Mouse (Mus musculus) adrenal gland, adult 18-20 months (tissue): ENCODE data around the gene Nat8f5. TPM values are rescaled to one million over a fixed set of nuclear protein-coding genes. Genes with fewer than 3 reads are reported as not detected.
"Not testable (repeated sequence)": the region's sequence is repeated elsewhere in the genome, so short reads cannot be mapped to it uniquely, and the experiment has no call there.

ENCODE experiments used
- DNase-seq, 2 experiments: peaks; one replicate each; pipeline ENCODE4 v3.0.0; 2021 to 2022; ENCODE audit warnings: low spot score in 2 of 2
- microRNA-seq, 2 experiments: library from miRNA; unstranded; fragments of <30 nt; microRNA quantifications; one replicate each; pipeline ENCODE4 v1.2.0; 2021; ENCODE audit warnings: borderline number of aligned reads in 2 of 2
- total RNA-seq, 2 experiments: library from RNA; stranded (reverse); gene quantifications; 1 replicate in 1 of 2; 2 replicates in 1 of 2; pipeline ENCODE4 v1.2.3; 2021

Gene Nat8f5
- total RNA-seq, 2 experiments from 2014 or later = 7.0 to 10.2 TPM

GRCm38 (mm10) chr6:85837307-85837706 is 16.5 kb upstream of the Nat8f5 start:
- peak; percentile 49 to 63 for DNase-seq

- DNase-seq = peak; percentile 82 to 87
These were observed 16.1 kb upstream of the Nat8f5 start for GRCm38 (mm10) chr6:85836827-85837226.

- DNase-seq = not testable (repeated sequence)
These were observed 15.3 kb upstream of the Nat8f5 start for GRCm38 (mm10) chr6:85836098-85836497.

- not testable (repeated sequence) for DNase-seq
These were observed 14.3 kb upstream of the Nat8f5 start for GRCm38 (mm10) chr6:85835104-85835503.

- not testable (repeated sequence) for DNase-seq
These were observed 13.8 kb upstream of the Nat8f5 start for GRCm38 (mm10) chr6:85834504-85835100.

- DNase-seq = no peak
These were observed 11.1 kb upstream of the Nat8f5 start, which contains the start of gene Nat8 for GRCm38 (mm10) chr6:85831796-85832321. TSS of gene Nat8 (minus strand) at chr6:85832082.

GRCm38 (mm10) chr6:85829462-85829861 is 8.7 kb upstream of the Nat8f5 start:
- DNase-seq = no peak

GRCm38 (mm10) chr6:85825886-85826285 is 5.1 kb upstream of the Nat8f5 start:
- DNase-seq = no peak

- no peak for DNase-seq
These were observed 2.8 kb upstream of the Nat8f5 start for GRCm38 (mm10) chr6:85823382-85824090.

- no peak for DNase-seq
These were observed 1.5 kb upstream of the Nat8f5 start for GRCm38 (mm10) chr6:85822286-85822685.

GRCm38 (mm10) chr6:85818338-85818737 is 2.4 kb downstream of the Nat8f5 start:
- DNase-seq = no peak

GRCm38 (mm10) chr6:85813339-85813738 is 7.4 kb downstream of the Nat8f5 start:
- no peak for DNase-seq

- not testable (repeated sequence) for DNase-seq
These were observed 9.7 kb downstream of the Nat8f5 start for GRCm38 (mm10) chr6:85810942-85811537.

- not testable (repeated sequence) for DNase-seq
These were observed 10.3 kb downstream of the Nat8f5 start for GRCm38 (mm10) chr6:85810514-85810913.

- DNase-seq = not testable (repeated sequence)
These were observed 11.0 kb downstream of the Nat8f5 start for GRCm38 (mm10) chr6:85809784-85810183.

GRCm38 (mm10) chr6:85803180-85803579 is 17.6 kb downstream of the Nat8f5 start:
- DNase-seq = not testable (repeated sequence)

Small RNA genes lying within 50 kb of the gene (microRNA-seq; reads per million reads assigned to microRNA genes)
- 0 reads per million in 2 experiments for gene Mir6375

Other genes starting within 250 kb of the Nat8f5 start
- gene Alms1, start 233.4 kb downstream of the Nat8f5 start, total RNA-seq = 1 to 10 TPM; 7.2 to 8.2 TPM
- 1 to 10 TPM; 3.0 to 3.3 TPM for gene Nat8f7, start 107.8 kb downstream of the Nat8f5 start, total RNA-seq
- gene Nat8f3, start 55.2 kb downstream of the Nat8f5 start, total RNA-seq = under 1 TPM; 0.30 to 0.61 TPM
- 1 to 10 TPM; 1.4 to 1.8 TPM for gene Nat8f6, start within 50 bp of the Nat8f5 start, total RNA-seq
- 1 to 10 TPM; 4.1 to 5.4 TPM for gene Nat8, start 11.1 kb upstream of the Nat8f5 start, total RNA-seq
- 1 to 10 TPM; 1.6 to 3.1 TPM for gene Nat8f2, start 48.2 kb upstream of the Nat8f5 start, total RNA-seq
- 1 to 10 TPM; 7.0 to 9.5 TPM for gene Nat8f4, start 83.9 kb upstream of the Nat8f5 start, total RNA-seq
- gene Tprkb, start 90.9 kb upstream of the Nat8f5 start, total RNA-seq = 10 to 100 TPM; 38.4 to 47.2 TPM
- gene Nat8f1, start 94.7 kb upstream of the Nat8f5 start, total RNA-seq = 10 to 100 TPM; 25.5 to 45.2 TPM
- gene Dusp11, start 140.7 kb upstream of the Nat8f5 start, total RNA-seq = 100 to 1,000 TPM; 107 to 157 TPM
- not detected for gene Figla, start 195.2 kb upstream of the Nat8f5 start, total RNA-seq
- gene Add2, start 207.7 kb upstream of the Nat8f5 start, total RNA-seq = under 1 TPM; 0.80 to 0.90 TPM